Mouse (Mus musculus) midbrain, embryonic 12.5 days (tissue): ENCODE results near the gene Tecr. TPM values are rescaled to one million over a fixed set of nuclear protein-coding genes. Genes with fewer than 3 reads are reported as not detected.

Experiments
- ATAC-seq: fragments of 200-750 bp; cut with Nextera tagmentation; 2 replicates; pipeline ENCODE4 v1.8.0; 2017; ENCODE audit warnings: low read depth, moderate TSS enrichment, moderate library complexity; ENCODE audit not compliant: low FRiP score
- H3K27ac ChIP-seq: fragments of 300-500 bp; sonication (generic); replicated peaks from 2 replicates; pipeline ENCODE4 v1.5.1; 2016; ENCODE audit warnings: mild to moderate bottlenecking
- H3K27me3 ChIP-seq: fragments of 300-500 bp; sonication (generic); 2 replicates; pipeline ENCODE4 v1.6.1; 2016; ENCODE audit warnings: mild to moderate bottlenecking
- H3K36me3 ChIP-seq: fragments of 300-500 bp; sonication (generic); 2 replicates; pipeline ENCODE4 v1.6.1; 2016
- H3K4me1 ChIP-seq: fragments of 300-500 bp; sonication (generic); 2 replicates; pipeline ENCODE4 v1.6.1; 2016
- H3K4me2 ChIP-seq: fragments of 300-500 bp; sonication (generic); replicated peaks from 2 replicates; pipeline ENCODE4 v1.6.1; 2016; ENCODE audit warnings: mild to moderate bottlenecking, moderate library complexity
- H3K4me3 ChIP-seq: fragments of 300-500 bp; sonication (generic); 2 replicates; pipeline ENCODE4 v1.5.1; 2016; ENCODE audit warnings: mild to moderate bottlenecking
- H3K9ac ChIP-seq: fragments of 300-500 bp; sonication (generic); replicated peaks from 2 replicates; pipeline ENCODE4 v1.6.1; 2016; ENCODE audit warnings: mild to moderate bottlenecking, moderate library complexity
- H3K9me3 ChIP-seq: fragments of 300-500 bp; sonication (generic); 2 replicates; pipeline ENCODE4 v1.6.1; 2016; ENCODE audit warnings: mild to moderate bottlenecking
- WGBS: fragments of 180-500 bp; shearing (Covaris S2); methylation state at CpG from one replicate; pipeline ENCODE4 v1.1.7; 2016; 5-methylcytosine and 5-hydroxymethylcytosine counted together
- polyA plus RNA-seq: library from polyadenylated mRNA; unstranded; fragments of >200 nt; fragmentation: Nextera tagmentation; extraction: Ambion mirVana; gene quantifications from 2 replicates; pipeline ENCODE4 v1.2.1, GENCODE M21; 2016

Gene Tecr
- polyA plus RNA-seq, 1 experiment from 2014 or later: 600 TPM

- Histone ChIP-seq H3K27ac (no peak overlapping the region), H3K9me3 (no peaks in the 10 kb centered on the region), H3K9ac (peak overlapping the region; percentile 90), H3K4me1 (peaks cover 34% of the 10 kb centered on the region), H3K27me3 (no peaks in the 10 kb centered on the region), H3K4me2 (peak overlapping the region; percentile 88), H3K4me3 (peak overlapping the region; percentile 92), H3K36me3 (no peaks in the 10 kb centered on the region)
- no peak for ATAC-seq
- WGBS: 73% methylated on average over 3 of the region's 3 CpGs
Measured at GRCm38 (mm10) chr8:83592682-83593081, 15.1 kb downstream of the Tecr start.

- Histone ChIP-seq H3K9ac (no peak overlapping the region), H3K9me3 (no peaks in the 10 kb centered on the region), H3K27ac (no peak overlapping the region), H3K4me3 (no peak overlapping the region), H3K27me3 (no peaks in the 10 kb centered on the region), H3K36me3 (peaks cover 18% of the 10 kb centered on the region), H3K4me1 (peaks cover 34% of the 10 kb centered on the region), H3K4me2 (no peak overlapping the region)
- WGBS: 83% methylated on average over 7 of the region's 7 CpGs
- ATAC-seq: no peak
Measured at GRCm38 (mm10) chr8:83590488-83591023, 17.2 kb downstream of the Tecr start.

- Histone ChIP-seq H3K9me3 (no peaks in the 10 kb centered on the region), H3K9ac (no peak overlapping the region), H3K4me1 (peaks cover 41% of the 10 kb centered on the region), H3K4me3 (no peak overlapping the region), H3K27me3 (no peaks in the 10 kb centered on the region), H3K4me2 (no peak overlapping the region), H3K27ac (no peak overlapping the region), H3K36me3 (peaks cover 22% of the 10 kb centered on the region)
- no peak for ATAC-seq
- 95% methylated on average over 5 of the region's 5 CpGs for WGBS
Measured at GRCm38 (mm10) chr8:83588886-83589285, 18.9 kb downstream of the Tecr start.

GRCm38 (mm10) chr8:83587644-83588043 is 20.1 kb downstream of the Tecr start:
- Histone ChIP-seq H3K27ac (no peak overlapping the region), H3K9me3 (no peaks in the 10 kb centered on the region), H3K4me3 (no peak overlapping the region), H3K9ac (no peak overlapping the region), H3K4me1 (peaks cover 40% of the 10 kb centered on the region), H3K36me3 (peaks cover 26% of the 10 kb centered on the region), H3K27me3 (no peaks in the 10 kb centered on the region), H3K4me2 (no peak overlapping the region)
- WGBS: 86% methylated on average over 6 of the region's 6 CpGs
- no peak for ATAC-seq

- Histone ChIP-seq H3K27me3 (no peaks in the 10 kb centered on the region), H3K9ac (no peak overlapping the region), H3K27ac (no peak overlapping the region), H3K4me2 (no peak overlapping the region), H3K4me1 (peaks cover 23% of the 10 kb centered on the region; the same call in 1 of the 2 replicates), H3K4me3 (no peak overlapping the region), H3K9me3 (no peaks in the 10 kb centered on the region), H3K36me3 (peaks cover 26% of the 10 kb centered on the region)
- no peak for ATAC-seq
- WGBS: 88% methylated on average over 3 of the region's 3 CpGs
Measured at GRCm38 (mm10) chr8:83585333-83585732, 22.4 kb downstream of the Tecr start.

- Histone ChIP-seq H3K9me3 (no peaks in the 10 kb centered on the region), H3K27ac (no peak overlapping the region), H3K4me3 (no peak overlapping the region), H3K27me3 (no peaks in the 10 kb centered on the region), H3K9ac (no peak overlapping the region), H3K36me3 (peaks cover 26% of the 10 kb centered on the region), H3K4me1 (peaks cover 20% of the 10 kb centered on the region; the same call in 1 of the 2 replicates), H3K4me2 (no peak overlapping the region)
- ATAC-seq: no peak
- WGBS: 88% methylated on average over 1 of the region's 1 CpGs
Measured at GRCm38 (mm10) chr8:83584771-83585170, 23.0 kb downstream of the Tecr start.

- H3K4me3 ChIP-seq: no peak overlapping the region
- ATAC-seq: no peak
- no peak overlapping the region for H3K9ac ChIP-seq
- peaks cover 34% of the 10 kb centered on the region for H3K4me1 ChIP-seq
- no peaks in the 10 kb centered on the region for H3K27me3 ChIP-seq
- WGBS: 90% methylated on average over 15 of the region's 15 CpGs
- no peaks in the 10 kb centered on the region for H3K9me3 ChIP-seq
- no peak overlapping the region for H3K4me2 ChIP-seq
- H3K36me3 ChIP-seq: peaks cover 26% of the 10 kb centered on the region
- no peak overlapping the region for H3K27ac ChIP-seq
Measured at GRCm38 (mm10) chr8:83583236-83583635, 24.5 kb downstream of the Tecr start.

GRCm38 (mm10) chr8:83582226-83582625 is 25.5 kb downstream of the Tecr start:
- ATAC-seq: no peak

GRCm38 (mm10) chr8:83580826-83581225 is 26.9 kb downstream of the Tecr start:
- Histone ChIP-seq H3K4me2 (no peak overlapping the region), H3K36me3 (peaks cover 10% of the 10 kb centered on the region; the same call in 1 of the 2 replicates), H3K9me3 (no peaks in the 10 kb centered on the region), H3K4me1 (peaks cover 53% of the 10 kb centered on the region), H3K9ac (no peak overlapping the region), H3K27ac (no peak overlapping the region), H3K4me3 (no peak overlapping the region), H3K27me3 (no peaks in the 10 kb centered on the region)
- 92% methylated on average over 8 of the region's 8 CpGs for WGBS
- no peak for ATAC-seq

More at GRCm38 (mm10) chr8:83582226-83582625, 25.5 kb downstream of the Tecr start:
- Histone ChIP-seq H3K27me3 (no peaks in the 10 kb centered on the region), H3K9ac (0 out of 2 replicates have a peak overlapping the region, but pooled peaks have one; percentile 2), H3K4me2 (no peak overlapping the region), H3K4me1 (peaks cover 40% of the 10 kb centered on the region), H3K4me3 (no peak overlapping the region), H3K9me3 (no peaks in the 10 kb centered on the region), H3K36me3 (peaks cover 21% of the 10 kb centered on the region), H3K27ac (no peak overlapping the region)
- 88% methylated on average over 8 of the region's 8 CpGs for WGBS

- 89% methylated on average over 8 of the region's 8 CpGs for WGBS
- Histone ChIP-seq H3K36me3 (peaks cover 9% of the 10 kb centered on the region; the same call in 1 of the 2 replicates), H3K4me3 (no peak overlapping the region), H3K9me3 (no peaks in the 10 kb centered on the region), H3K4me2 (no peak overlapping the region), H3K4me1 (peaks cover 56% of the 10 kb centered on the region), H3K27me3 (no peaks in the 10 kb centered on the region), H3K9ac (no peak overlapping the region), H3K27ac (no peak overlapping the region)
- ATAC-seq: no peak
Measured at GRCm38 (mm10) chr8:83579676-83580075, 28.1 kb downstream of the Tecr start.

- 0 out of 2 replicates have a peak overlapping the region, but pooled peaks have one; percentile 7 for H3K9ac ChIP-seq
- H3K27ac ChIP-seq: peak overlapping the region; percentile 15
- H3K4me3 ChIP-seq: no peak overlapping the region
- 82% methylated on average over 17 of the region's 17 CpGs for WGBS
- no peaks in the 10 kb centered on the region for H3K9me3 ChIP-seq
- peaks cover 14% of the 10 kb centered on the region for H3K36me3 ChIP-seq
- H3K4me2 ChIP-seq: no peak overlapping the region
- H3K4me1 ChIP-seq: peaks cover 50% of the 10 kb centered on the region
- ATAC-seq: no peak
- no peaks in the 10 kb centered on the region for H3K27me3 ChIP-seq
Measured at GRCm38 (mm10) chr8:83578131-83579055, 29.4 kb downstream of the Tecr start.

GRCm38 (mm10) chr8:83577384-83577791 is 30.4 kb downstream of the Tecr start:
- no peak for ATAC-seq
- H3K4me2 ChIP-seq: no peak overlapping the region
- no peaks in the 10 kb centered on the region for H3K9me3 ChIP-seq
- 58% methylated on average over 9 of the region's 9 CpGs for WGBS
- no peak overlapping the region; the same call in 1 of the 2 replicates for H3K9ac ChIP-seq
- peaks cover 24% of the 10 kb centered on the region for H3K36me3 ChIP-seq
- H3K4me1 ChIP-seq: peaks cover 46% of the 10 kb centered on the region
- no peaks in the 10 kb centered on the region for H3K27me3 ChIP-seq
- H3K4me3 ChIP-seq: no peak overlapping the region
- H3K27ac ChIP-seq: no peak overlapping the region
